Mouse (Mus musculus) testis, adult 2 months (tissue): ENCODE measurements around the gene Olfr231.

Source experiments
- CTCF ChIP-seq: fragments of 200-500 bp; IDR thresholded peaks from 2 replicates; pipeline ENCODE4 v1.5.1; 2012; ENCODE audit warnings: low read depth, mild to moderate bottlenecking, inconsistent platforms, low read length, moderate library complexity; ENCODE audit not compliant: control insufficient read depth, insufficient read depth, insufficient replicate concordance
- POLR2A ChIP-seq: fragments of 200-500 bp; IDR thresholded peaks from 2 replicates; pipeline ENCODE4 v1.6.1; 2012; ENCODE audit warnings: low read depth, mild to moderate bottlenecking, inconsistent platforms, low read length, moderate library complexity; ENCODE audit not compliant: control insufficient read depth

DNA sequence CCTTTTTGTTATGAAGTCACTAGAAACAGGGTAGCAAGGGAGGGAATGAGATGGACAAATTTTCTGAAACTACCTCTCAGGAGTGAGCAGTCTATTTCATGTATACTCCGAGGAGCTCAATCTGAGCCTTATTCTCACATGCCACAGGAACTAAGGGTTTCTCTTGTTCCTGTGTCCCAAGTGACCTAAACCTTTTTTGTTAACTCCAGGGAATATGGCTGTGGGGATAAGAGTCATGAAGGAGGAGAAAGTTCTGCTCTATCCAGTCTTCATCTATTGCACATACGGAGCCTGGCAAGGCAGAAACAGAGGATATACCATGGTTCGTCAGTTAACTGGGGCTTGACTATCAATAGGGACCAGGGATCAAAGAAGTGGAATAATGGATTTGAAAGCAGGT lies 54.7 kb downstream of the Olfr231 start, which contains the start of gene Olfr430:
- TF ChIP-seq POLR2A (no peak), CTCF (no peak)
